Mouse (Mus musculus): ENCODE data around the gene Scin. TPM values are rescaled to one million over a fixed set of nuclear protein-coding genes. Genes with fewer than 3 reads are reported as not detected.

The Scin gene
- total RNA-seq, 4 experiments from 2014 or later = 1.4 to 2.5 (median 2.0) TPM

GRCm38 (mm10) chr12:40108143-40108542 is 25.9 kb downstream of the Scin start:
- DNase-seq (ENCODE audit: low spot score in 2 of 2) = no peak

DNA sequence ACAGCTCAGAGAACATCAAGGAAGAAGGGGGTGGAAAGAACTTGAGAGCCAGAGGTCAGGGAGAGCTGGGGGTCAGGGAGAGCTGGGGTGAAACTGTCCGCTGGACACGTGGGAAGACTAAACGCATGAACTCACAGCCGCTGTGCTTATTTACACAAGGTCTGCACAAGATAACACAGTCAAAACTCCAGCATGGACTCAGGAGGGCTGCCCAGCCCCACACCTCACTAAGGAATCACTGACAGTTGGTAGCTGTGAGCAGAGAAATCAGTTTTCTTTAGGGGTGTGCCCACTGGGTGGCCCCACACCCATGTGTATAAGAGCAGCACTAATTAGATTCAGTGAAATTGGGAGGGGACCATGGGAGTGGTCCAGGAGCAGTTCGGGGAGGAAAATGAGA is 27.2 kb downstream of the Scin start:
- no peak for DNase-seq (ENCODE audit: low spot score in 2 of 2)

DNA sequence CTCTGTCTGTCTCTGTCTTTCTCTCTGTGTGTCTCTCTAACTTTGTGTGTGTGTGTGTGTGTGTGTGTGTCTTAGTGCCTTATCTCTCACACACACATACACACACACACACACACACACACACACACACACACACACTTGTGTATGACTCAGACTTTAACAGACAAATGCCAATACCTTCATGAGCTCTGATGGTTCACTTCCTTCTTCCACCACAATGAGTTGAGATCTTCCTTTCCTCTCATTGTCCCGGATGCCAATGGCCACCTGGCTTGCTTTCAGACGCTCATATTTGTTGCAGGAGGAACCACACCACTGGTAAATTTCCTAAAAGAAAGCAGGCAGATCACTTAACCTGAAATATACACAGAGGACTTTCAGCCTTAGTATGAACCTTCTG is 29.3 kb downstream of the Scin start:
- DNase-seq (ENCODE audit: low spot score in 2 of 2) = no peak

DNA sequence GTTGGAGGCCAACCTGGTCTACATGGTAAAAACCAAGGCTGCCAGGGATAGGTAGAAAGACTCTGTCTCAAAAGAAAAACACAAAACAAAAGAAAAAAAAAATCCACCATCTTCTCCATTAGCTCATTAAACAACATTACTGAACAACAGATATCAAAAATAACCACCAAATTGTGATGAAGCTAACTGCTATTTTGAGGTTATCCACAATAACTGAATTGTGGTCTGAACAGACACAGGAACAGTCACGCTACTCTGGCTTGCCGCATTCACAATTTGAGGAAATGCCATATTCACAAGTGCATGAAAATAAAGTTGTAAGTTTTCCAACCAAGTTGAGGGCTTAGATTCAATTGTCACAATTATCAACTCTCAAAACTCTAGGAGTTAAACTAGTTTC is 31.7 kb downstream of the Scin start:
- DNase-seq (ENCODE audit: low spot score in 2 of 2) = no peak

- no peak for DNase-seq (ENCODE audit: low spot score in 2 of 2)
These were observed 34.6 kb downstream of the Scin start for GRCm38 (mm10) chr12:40099407-40099806.

DNA sequence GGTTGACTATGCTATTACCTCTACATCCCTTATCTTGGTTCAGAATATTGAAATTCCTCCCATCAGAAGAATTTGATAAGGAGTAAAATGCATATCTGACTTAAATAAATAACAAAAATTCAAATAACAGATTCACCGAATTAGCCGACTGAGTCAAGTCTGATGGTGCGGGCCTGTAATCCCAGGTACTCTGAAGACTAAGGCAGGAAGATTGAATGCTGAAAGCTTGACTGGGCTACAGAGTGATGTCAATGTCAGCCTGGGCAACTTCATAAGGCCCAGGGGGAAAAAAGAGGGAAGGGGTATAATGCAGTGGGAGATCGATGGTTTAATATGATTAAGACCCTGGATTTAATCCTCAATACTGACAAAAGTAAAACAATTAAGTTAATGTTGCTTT is 36.6 kb downstream of the Scin start:
- DNase-seq (ENCODE audit: low spot score in 2 of 2) = no peak

- no peak for DNase-seq (ENCODE audit: low spot score in 2 of 2)
These were observed 37.0 kb downstream of the Scin start for GRCm38 (mm10) chr12:40097023-40097422.

DNA sequence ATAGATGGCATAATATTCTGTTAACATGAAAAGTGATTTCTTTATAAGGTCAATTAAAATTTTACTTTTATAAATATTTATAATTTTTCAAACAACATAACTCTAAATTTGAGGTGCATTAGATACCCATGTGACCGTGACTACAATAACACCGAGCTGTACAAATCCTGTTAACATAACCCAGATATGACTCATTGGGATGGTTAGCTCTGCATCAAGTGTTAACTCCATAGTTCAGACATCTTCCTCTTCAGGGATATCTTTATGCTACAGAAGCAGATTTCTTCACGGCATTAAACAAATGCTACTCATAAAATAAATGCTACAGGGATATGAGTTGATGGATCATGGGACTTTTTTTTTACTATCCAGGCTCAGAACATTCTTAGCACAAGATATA is 37.6 kb downstream of the Scin start:
- no peak for DNase-seq (ENCODE audit: low spot score in 2 of 2)

GRCm38 (mm10) chr12:40090017-40090416 is 44.0 kb downstream of the Scin start:
- DNase-seq (ENCODE audit: low spot score in 2 of 2) = no peak

- DNase-seq (ENCODE audit: low spot score in 2 of 2) = peak; percentile 40 to 69
These were observed 48.2 kb downstream of the Scin start for GRCm38 (mm10) chr12:40085731-40086322.

DNA sequence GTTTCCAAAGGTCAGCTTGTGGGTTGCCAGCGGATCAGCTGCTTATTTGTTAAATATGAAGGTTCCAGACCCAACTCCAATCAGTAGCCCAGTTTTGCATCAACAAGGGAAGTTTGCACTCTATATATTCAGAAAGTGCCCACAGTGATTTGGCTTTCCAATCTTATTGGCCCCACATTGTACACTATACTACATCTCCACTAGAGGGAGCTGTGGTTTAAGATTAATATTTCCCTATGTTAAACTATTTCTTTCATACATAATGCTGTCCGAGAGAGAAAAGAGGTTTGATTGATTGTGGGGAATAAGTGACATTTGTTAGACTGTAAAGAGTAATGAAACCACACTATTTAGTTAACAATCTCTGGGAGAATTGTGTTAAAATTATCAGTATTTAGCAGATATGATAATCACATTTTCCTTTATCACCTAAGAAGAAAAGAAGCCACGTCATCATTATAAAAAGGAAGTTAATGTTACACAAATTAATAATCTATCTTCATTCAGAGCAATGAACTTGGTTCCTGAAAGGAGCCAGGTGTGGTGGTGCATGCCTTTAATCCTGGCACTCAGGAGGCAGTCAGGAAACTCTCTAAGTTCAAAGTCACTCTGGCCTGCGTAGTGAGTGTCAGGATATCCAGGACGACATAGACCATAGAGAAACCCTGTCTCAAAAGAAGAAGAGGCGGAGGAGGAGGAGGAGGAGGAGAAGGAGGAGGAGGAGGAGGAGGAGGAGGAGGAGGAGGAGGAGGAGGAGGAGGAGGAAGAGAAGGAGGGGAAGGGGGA is 51.4 kb downstream of the Scin start:
- DNase-seq (ENCODE audit: low spot score in 2 of 2) = no peak

- no peak for DNase-seq (ENCODE audit: low spot score in 2 of 2)
These were observed 52.0 kb downstream of the Scin start for GRCm38 (mm10) chr12:40082048-40082447.

GRCm38 (mm10) chr12:40073660-40074059 is 60.4 kb downstream of the Scin start:
- no peak for DNase-seq (ENCODE audit: low spot score in 2 of 2)

DNA sequence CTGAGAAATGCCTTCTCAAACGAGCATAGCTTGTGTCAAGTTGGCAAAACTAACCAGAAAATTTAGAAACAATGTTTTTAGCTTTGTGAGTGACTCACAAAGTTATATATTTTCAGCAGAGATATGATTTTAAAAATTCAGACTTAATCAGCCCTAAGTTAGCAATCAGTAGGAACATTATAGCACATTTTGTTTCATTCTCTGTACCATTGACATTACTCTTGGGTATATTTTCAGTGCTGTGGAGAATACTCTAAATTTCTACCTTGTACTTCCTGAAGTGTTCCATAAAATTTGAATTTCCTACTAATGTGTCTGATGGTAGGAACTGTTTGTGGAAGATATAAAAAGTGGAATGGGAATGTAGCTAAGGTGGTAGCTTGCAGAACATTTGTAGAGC is 87.0 kb downstream of the Scin start:
- no peak for DNase-seq (ENCODE audit: low spot score in 2 of 2)

GRCm38 (mm10) chr12:40043816-40044585 is 90.0 kb downstream of the Scin start:
- no peak for DNase-seq (ENCODE audit: low spot score in 2 of 2)

DNA sequence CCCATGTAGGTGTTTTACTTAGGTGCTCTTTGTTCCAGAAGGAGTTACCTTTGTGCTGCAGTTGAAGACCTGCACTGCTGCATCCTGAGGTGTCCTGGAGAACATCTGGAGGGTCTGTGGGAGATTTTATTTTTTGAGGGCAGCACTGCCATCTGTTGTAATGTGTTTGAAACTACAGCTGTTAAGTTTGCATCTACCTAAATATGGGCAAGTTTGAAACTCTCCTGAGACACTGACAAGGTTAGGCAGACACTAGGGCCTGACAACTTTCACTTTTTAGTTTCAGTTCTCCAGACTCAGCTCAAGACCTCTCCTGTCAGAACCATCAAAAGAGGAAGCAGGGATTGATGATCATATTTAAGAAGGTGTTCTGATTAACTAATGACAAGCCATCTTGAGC is 94.0 kb downstream of the Scin start:
- DNase-seq (ENCODE audit: low spot score in 2 of 2) = peak in 1 of 2 experiments; percentile 9

DNA sequence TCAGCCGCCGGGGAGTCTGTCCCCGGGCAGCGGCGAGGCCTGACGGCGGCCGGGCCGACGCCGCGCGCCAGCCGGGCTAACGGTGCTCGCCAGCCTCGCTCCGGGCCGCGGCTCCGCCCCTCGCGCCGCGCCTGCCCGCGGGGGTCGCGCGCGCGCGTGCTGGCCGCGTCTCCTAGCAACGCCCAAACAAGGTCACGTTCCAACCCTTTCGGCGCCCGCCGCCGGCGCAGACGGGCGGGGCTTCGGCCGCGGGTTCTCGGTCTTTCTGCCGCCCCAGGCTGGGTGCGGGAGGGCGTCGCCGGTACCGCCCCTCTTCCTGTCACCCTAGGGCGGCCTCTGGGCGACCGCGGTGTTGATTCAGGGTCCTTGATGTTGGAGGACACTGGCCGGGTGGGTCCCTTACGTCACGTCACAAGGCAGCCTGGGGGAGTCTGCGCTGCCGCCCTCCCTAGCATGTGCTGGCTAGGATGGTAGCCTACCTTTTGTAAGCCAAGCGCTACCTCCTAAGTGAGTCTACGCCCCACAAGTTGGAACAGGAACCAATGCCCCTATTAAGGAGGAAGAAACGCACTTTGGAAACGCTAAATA is 96.1 kb downstream of the Scin start, which contains the start of gene Arl4a:
Gene Arl4a, minus strand, starts transcription at position 150 of the 588 bp plus-strand sequence.
- DNase-seq (ENCODE audit: low spot score in 2 of 2) = peak; percentile 76 to 82

- DNase-seq (ENCODE audit: low spot score in 2 of 2) = peak; percentile 96 to 97
These were observed 96.7 kb downstream of the Scin start for GRCm38 (mm10) chr12:40037226-40037813.

DNA sequence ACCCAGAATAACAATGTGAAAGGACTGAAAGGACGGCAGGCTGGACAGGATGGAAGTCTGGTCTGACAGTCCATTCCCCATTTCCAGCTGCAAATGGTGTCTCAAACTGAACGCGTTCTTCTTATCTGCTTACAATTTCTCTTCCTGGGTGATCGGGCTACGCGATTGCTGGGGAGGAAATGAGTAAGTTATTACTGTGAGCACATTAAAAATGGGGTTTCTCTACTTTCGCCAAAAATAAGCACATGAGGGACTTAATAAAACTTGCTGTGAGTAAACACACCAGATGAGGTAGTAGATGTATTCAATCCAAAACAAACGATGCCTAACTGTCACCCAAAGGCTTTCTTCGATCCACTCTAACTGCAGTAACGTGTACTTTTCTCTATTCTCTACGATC is 97.4 kb downstream of the Scin start:
- no peak for DNase-seq (ENCODE audit: low spot score in 2 of 2)

GRCm38 (mm10) chr12:40035506-40035905 is 98.5 kb downstream of the Scin start:
- DNase-seq (ENCODE audit: low spot score in 2 of 2) = no peak

GRCm38 (mm10) chr12:40029201-40029600 is 104.8 kb downstream of the Scin start:
- no peak for DNase-seq (ENCODE audit: low spot score in 2 of 2)

Measured in layer of hippocampus, adult 8-10 months (tissue).